Mouse (Mus musculus) liver, embryonic 11.5 days (tissue): ENCODE results near the gene Relt. TPM values are rescaled to one million over a fixed set of nuclear protein-coding genes. Genes with fewer than 3 reads are reported as not detected.

Source experiments
- ATAC-seq: fragments of 200-750 bp; cut with Nextera tagmentation; replicated peaks from 2 replicates; pipeline ENCODE4 v1.8.0; 2017; ENCODE audit warnings: moderate number of reproducible peaks, mild to moderate bottlenecking, moderate TSS enrichment, moderate library complexity; ENCODE audit not compliant: low FRiP score
- DNase-seq: peaks from one replicate; pipeline ENCODE4 v3.0.0-alpha.2; 2017; ENCODE audit warnings: low spot score
- H3K27ac ChIP-seq: fragments of 300-500 bp; sonication (generic); 2 replicates; pipeline ENCODE4 v1.5.1; 2014; ENCODE audit warnings: mild to moderate bottlenecking, low read depth, low read length, control low read depth
- H3K27me3 ChIP-seq: fragments of 300-500 bp; sonication (generic); replicated peaks from 2 replicates; pipeline ENCODE4 v1.6.1; 2014; ENCODE audit warnings: low read length, mixed read lengths; ENCODE audit not compliant: control insufficient read depth, insufficient read depth
- H3K36me3 ChIP-seq: fragments of 300-500 bp; sonication (generic); 2 replicates; pipeline ENCODE4 v1.6.1; 2014; ENCODE audit warnings: mild to moderate bottlenecking, low read length, moderate library complexity, mixed read lengths; ENCODE audit not compliant: control insufficient read depth, insufficient read depth
- H3K4me1 ChIP-seq: fragments of 300-500 bp; sonication (generic); replicated peaks from 2 replicates; pipeline ENCODE4 v1.6.1; 2014; ENCODE audit warnings: low read length, mixed read lengths; ENCODE audit not compliant: control insufficient read depth, insufficient read depth
- H3K4me2 ChIP-seq: fragments of 300-500 bp; sonication (generic); 2 replicates; pipeline ENCODE4 v1.6.1; 2014; ENCODE audit warnings: mild to moderate bottlenecking, control low read depth, moderate library complexity
- H3K4me3 ChIP-seq: fragments of 300-500 bp; sonication (generic); 2 replicates; pipeline ENCODE4 v1.5.1; 2014; ENCODE audit warnings: low read depth, low read length, control low read depth
- H3K9ac ChIP-seq: fragments of 300-500 bp; sonication (generic); 2 replicates; pipeline ENCODE4 v1.6.1; 2014; ENCODE audit warnings: low read depth, low read length, control low read depth
- H3K9me3 ChIP-seq: fragments of 300-500 bp; sonication (generic); 2 replicates; pipeline ENCODE4 v1.6.1; 2016; ENCODE audit warnings: low read length, inconsistent platforms, mixed read lengths; ENCODE audit not compliant: control insufficient read depth
- WGBS: fragments of 180-500 bp; shearing (Covaris S2); extraction: QIAGEN DNeasy Blood & Tissue Kit; methylation state at CpG from one replicate; pipeline ENCODE4 v1.1.7; 2014; 5-methylcytosine and 5-hydroxymethylcytosine counted together
- polyA plus RNA-seq: library from polyadenylated mRNA; unstranded; fragments of >200 nt; fragmentation: Nextera tagmentation; extraction: Ambion mirVana; gene quantifications from 2 replicates; pipeline ENCODE4 v1.2.1, GENCODE M21; 2014

Gene Relt
- polyA plus RNA-seq, 1 experiment from 2014 or later, result 17.0 TPM

DNA sequence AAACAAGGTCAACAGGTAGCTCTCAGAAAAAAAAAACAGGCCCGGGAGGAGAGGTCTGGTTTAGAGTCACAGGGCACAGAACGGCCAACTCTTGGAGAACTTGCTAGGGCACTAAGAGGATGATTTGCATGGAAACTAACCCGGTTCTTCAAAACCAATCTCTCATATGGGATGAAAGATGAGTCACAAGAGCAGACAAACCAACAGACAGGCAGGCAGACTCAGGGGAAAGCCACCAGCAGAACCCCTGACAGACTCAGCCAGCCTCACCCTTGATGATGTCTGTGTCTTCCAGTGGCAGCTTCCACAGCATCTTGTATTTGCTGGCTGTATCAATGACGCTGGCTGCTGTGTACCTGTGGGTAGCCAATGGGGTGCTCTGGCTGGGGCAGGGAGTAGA is 18.7 kb upstream of the Relt start:
- WGBS, result 86% methylated on average over 4 of the region's 4 CpGs
- Histone ChIP-seq H3K27me3 (no peaks in the 10 kb centered on the region), H3K36me3 (peaks cover 18% of the 10 kb centered on the region), H3K4me2 (no peak overlapping the region), H3K9ac (no peak overlapping the region), H3K4me1 (peaks cover 3% of the 10 kb centered on the region; the same call in 1 of the 2 replicates), H3K4me3 (no peak overlapping the region), H3K27ac (no peak overlapping the region), H3K9me3 (no peaks in the 10 kb centered on the region)
- DNase-seq (no peak), ATAC-seq (no peak)

DNA sequence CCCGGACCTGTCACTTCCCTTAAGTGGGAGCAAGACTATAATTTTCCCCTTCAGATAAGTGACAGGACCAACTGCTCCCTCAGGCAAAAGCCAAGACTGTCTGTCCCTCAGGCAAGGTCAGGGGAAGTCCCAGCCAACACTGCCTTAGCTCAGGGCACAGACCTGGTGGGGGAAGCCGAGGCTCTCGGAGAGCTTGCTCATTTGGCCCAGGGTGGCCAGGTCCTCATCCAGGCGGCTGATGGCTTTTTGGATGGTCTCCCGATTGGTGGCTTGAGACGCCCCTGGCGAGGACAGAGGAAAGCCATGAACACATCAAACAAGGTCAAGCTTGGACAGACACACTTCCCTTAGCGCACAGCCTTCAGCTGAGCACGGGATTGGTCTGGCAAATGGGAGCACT is 18.3 kb upstream of the Relt start:
- 88% methylated on average over 9 of the region's 9 CpGs for WGBS
- H3K9me3 ChIP-seq, result no peaks in the 10 kb centered on the region
- no peak overlapping the region for H3K4me2 ChIP-seq
- H3K4me3 ChIP-seq, result no peak overlapping the region
- ATAC-seq (no peak), DNase-seq (no peak)
- H3K27ac ChIP-seq, result no peak overlapping the region
- peaks cover 3% of the 10 kb centered on the region; the same call in 1 of the 2 replicates for H3K4me1 ChIP-seq
- no peak overlapping the region for H3K9ac ChIP-seq
- H3K36me3 ChIP-seq, result peaks cover 18% of the 10 kb centered on the region
- H3K27me3 ChIP-seq, result no peaks in the 10 kb centered on the region

DNA sequence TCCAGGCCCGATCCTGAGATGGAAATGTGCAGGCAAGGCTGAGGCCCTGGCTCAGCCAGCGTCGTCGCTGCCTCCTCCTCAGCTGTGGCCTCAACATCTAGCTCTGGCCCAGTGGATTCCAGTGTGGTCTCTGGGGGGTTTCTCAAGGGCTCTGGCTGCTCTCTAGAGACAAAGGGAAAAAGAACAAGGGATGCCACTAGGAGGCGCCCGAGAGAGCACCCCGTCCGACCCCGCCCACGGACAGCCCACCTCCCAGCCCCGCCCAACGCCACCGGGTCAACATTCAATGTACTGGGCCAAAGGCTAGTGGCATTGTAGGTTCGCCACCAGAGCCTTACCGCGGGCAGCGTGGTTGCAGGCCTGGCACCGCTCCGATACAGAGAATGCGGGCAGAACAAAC is 16.3 kb upstream of the Relt start:
- DNase-seq (peak; percentile 72), ATAC-seq (peak; percentile 52)
- H3K9me3 ChIP-seq, result no peaks in the 10 kb centered on the region
- no peak overlapping the region for H3K27ac ChIP-seq
- H3K4me1 ChIP-seq, result peaks cover 3% of the 10 kb centered on the region; the same call in 1 of the 2 replicates
- no peaks in the 10 kb centered on the region for H3K27me3 ChIP-seq
- H3K4me2 ChIP-seq, result peak overlapping the region; percentile 57
- H3K4me3 ChIP-seq, result no peak overlapping the region; the same call in 1 of the 2 replicates
- 20% methylated on average over 20 of the region's 20 CpGs for WGBS
- peaks cover 15% of the 10 kb centered on the region; the same call in 1 of the 2 replicates for H3K36me3 ChIP-seq
- no peak overlapping the region; the same call in 1 of the 2 replicates for H3K9ac ChIP-seq

DNA sequence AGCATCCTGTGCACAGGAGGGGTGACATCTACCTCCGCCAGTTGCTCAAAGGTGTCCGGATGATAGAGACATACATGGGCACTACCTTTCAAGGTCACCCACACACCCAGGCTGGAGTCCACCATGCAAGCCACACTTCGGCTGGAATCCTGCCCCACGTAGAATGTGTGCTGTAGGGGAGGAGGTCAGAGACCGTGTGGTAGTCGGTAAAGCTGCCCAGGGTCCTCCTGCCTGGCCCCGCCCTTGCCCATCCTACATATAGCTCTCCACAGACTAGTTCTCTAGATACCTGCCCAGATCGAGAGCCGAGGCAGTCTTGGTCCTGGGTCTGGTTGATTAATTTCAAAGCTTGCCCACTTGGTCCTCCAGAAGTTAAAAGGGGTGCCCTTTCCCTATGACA is 13.5 kb upstream of the Relt start:
- no peak for ATAC-seq
- H3K9me3 ChIP-seq, result no peaks in the 10 kb centered on the region
- H3K36me3 ChIP-seq, result peaks cover 14% of the 10 kb centered on the region; the same call in 1 of the 2 replicates
- 82% methylated on average over 9 of the region's 9 CpGs for WGBS
- peak overlapping the region; percentile 35; the same call in 1 of the 2 replicates for H3K27ac ChIP-seq
- DNase-seq, result no peak
- H3K4me2 ChIP-seq, result no peak overlapping the region
- peaks cover 7% of the 10 kb centered on the region; the same call in 1 of the 2 replicates for H3K4me1 ChIP-seq
- H3K9ac ChIP-seq, result no peak overlapping the region
- H3K27me3 ChIP-seq, result no peaks in the 10 kb centered on the region
- no peak overlapping the region for H3K4me3 ChIP-seq

DNA sequence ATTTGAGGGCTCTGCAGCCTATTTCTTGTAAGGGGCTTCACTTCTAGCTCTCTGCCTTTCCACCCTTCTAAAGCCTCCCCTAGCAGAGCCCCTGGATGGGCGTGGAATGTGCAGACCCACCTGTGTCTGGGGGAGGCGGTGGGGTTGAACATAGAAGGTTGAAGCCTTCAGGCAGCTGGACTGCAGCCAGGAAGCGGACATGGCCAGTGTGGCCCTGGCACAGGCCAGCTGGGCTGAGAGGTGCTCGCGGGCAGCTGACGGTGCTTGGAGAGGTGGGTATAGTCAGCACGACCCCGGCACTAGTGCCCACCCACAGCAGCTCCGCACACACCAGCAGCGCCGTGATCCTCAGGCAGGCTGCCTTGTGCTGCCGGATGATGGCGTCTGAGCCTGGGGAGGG is 13.0 kb upstream of the Relt start:
- 88% methylated on average over 13 of the region's 13 CpGs for WGBS
- H3K4me1 ChIP-seq, result peaks cover 7% of the 10 kb centered on the region; the same call in 1 of the 2 replicates
- H3K9ac ChIP-seq, result no peak overlapping the region
- no peak for ATAC-seq
- no peak for DNase-seq
- no peak overlapping the region for H3K4me2 ChIP-seq
- no peaks in the 10 kb centered on the region for H3K27me3 ChIP-seq
- H3K9me3 ChIP-seq, result no peaks in the 10 kb centered on the region
- no peak overlapping the region for H3K4me3 ChIP-seq
- peak overlapping the region; percentile 35 for H3K27ac ChIP-seq
- peaks cover 14% of the 10 kb centered on the region; the same call in 1 of the 2 replicates for H3K36me3 ChIP-seq

DNA sequence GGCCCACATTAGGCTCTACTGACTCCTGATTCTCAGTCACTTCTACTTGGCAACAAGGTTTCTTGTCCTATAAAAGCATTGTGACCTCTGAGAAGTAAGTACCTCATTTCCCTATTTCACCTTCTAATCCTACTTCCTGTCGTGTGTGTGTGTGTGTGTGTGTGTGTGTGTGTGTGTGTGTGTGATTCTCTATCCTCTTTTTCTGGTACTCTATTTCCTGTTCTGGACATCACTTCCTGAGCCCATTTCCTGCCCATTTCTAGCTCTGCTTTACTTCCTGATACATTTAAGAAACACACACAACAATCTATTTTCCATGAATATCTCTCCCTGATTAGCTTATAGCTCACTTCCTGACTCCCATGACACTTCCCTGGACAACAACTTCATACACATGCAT is 12.6 kb upstream of the Relt start:
- ATAC-seq (no peak), DNase-seq (no peak)
- H3K9ac ChIP-seq, result no peak overlapping the region
- 30% methylated on average over 1 of the region's 1 CpGs for whole genome bisulfite sequencing
- no peak overlapping the region for H3K4me3 ChIP-seq
- peaks cover 14% of the 10 kb centered on the region; the same call in 1 of the 2 replicates for H3K36me3 ChIP-seq
- peak overlapping the region; percentile 35; the same call in 1 of the 2 replicates for H3K27ac ChIP-seq
- H3K4me2 ChIP-seq, result no peak overlapping the region
- no peaks in the 10 kb centered on the region for H3K9me3 ChIP-seq
- H3K27me3 ChIP-seq, result no peaks in the 10 kb centered on the region
- peaks cover 7% of the 10 kb centered on the region; the same call in 1 of the 2 replicates for H3K4me1 ChIP-seq

DNA sequence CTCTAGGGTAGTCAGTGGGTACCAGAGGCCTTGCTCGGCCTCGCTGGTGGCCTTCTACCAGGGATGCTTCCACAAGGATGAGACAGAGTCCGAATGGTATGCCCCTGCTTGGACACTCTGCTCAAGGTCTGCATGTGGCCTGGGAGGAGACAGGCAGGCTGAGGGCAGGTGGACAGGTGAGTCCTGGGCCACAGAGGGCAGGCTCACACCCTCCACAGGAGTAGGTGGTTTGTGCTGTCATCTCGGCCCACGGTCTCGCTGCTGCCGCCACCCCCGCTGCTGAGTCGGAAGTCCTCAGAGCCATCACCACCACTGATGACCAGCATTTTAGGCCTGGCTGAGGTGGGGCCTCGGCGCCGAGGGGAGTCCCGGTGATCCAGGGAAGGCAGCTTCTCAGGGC is 10.0 kb upstream of the Relt start:
- Histone ChIP-seq H3K4me1 (0 out of 2 replicates have a peak, but pooled peaks cover 6% of the 10 kb centered on the region), H3K27ac (no peak overlapping the region), H3K9me3 (no peaks in the 10 kb centered on the region), H3K9ac (no peak overlapping the region), H3K27me3 (no peaks in the 10 kb centered on the region), H3K4me2 (no peak overlapping the region), H3K4me3 (no peak overlapping the region), H3K36me3 (peaks cover 8% of the 10 kb centered on the region; the same call in 1 of the 2 replicates)
- ATAC-seq (no peak), DNase-seq (no peak)
- WGBS, result 92% methylated on average over 13 of the region's 13 CpGs

DNA sequence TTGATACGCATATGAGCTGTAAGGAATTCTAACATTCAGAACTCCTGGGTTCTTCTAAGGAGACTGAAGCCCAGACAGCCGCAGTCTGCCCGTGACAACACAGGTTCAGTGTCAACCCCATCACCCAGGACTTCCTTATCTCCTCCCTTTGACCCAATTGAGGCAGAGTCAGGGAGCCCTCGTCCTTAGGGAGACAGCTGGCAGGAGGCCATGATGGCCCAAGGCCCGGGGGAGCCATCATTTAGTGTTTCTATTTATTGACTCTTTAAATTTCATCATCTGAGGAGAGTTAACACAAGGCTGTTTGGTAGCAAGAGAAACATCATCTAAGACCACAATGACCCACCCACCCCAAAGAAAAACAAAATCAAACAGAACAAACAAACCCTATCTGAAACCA is 8.6 kb upstream of the Relt start:
- ATAC-seq (no peak), DNase-seq (no peak)
- WGBS, result 76% methylated on average over 5 of the region's 5 CpGs
- no peak overlapping the region for H3K27ac ChIP-seq
- H3K4me2 ChIP-seq, result no peak overlapping the region
- H3K27me3 ChIP-seq, result no peaks in the 10 kb centered on the region
- H3K4me1 ChIP-seq, result peaks cover 15% of the 10 kb centered on the region
- no peaks in the 10 kb centered on the region for H3K9me3 ChIP-seq
- H3K9ac ChIP-seq, result no peak overlapping the region
- peaks cover 5% of the 10 kb centered on the region; the same call in 1 of the 2 replicates for H3K36me3 ChIP-seq
- no peak overlapping the region for H3K4me3 ChIP-seq

DNA sequence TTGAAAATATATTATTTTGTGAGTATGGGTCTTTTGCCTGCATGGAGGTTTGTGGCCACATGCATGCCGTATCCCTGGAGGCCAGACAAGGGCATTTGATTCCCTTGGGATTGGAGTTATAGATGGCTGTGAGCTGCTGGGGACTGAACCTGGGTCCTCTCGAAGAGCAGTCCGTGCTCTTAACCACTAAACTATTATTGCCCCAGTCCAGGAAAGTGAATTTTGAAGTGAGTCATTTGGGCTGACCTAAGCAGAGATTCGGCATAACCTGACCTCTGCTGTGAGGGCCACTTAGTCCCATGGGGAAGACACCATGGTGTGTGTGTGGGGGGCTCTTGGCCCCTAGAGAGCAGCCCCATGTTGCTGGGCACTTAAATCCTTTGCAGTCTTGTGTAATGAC is 8.1 kb upstream of the Relt start:
- no peak for DNase-seq
- Histone ChIP-seq H3K27me3 (no peaks in the 10 kb centered on the region), H3K36me3 (peaks cover 5% of the 10 kb centered on the region; the same call in 1 of the 2 replicates), H3K9ac (no peak overlapping the region), H3K27ac (no peak overlapping the region), H3K4me3 (no peak overlapping the region), H3K4me2 (no peak overlapping the region), H3K9me3 (no peaks in the 10 kb centered on the region), H3K4me1 (peaks cover 15% of the 10 kb centered on the region)
- no peak for ATAC-seq
- 81% methylated on average over 4 of the region's 4 CpGs for WGBS
